Mouse (Mus musculus) monocyte, adult 5-6 weeks (primary cell): ENCODE results near the gene Smtnl1. TPM values are rescaled to one million over a fixed set of nuclear protein-coding genes. Genes with fewer than 3 reads are reported as not detected.

ENCODE experiments used
- ATAC-seq: fragments of 153-309, 156-312 bp; replicated peaks from 2 replicates; pipeline ENCODE4 v1.8.0; 2017; ENCODE audit warnings: mild to moderate bottlenecking; ENCODE audit not compliant: low TSS enrichment, insufficient number of reproducible peaks, severe bottlenecking, poor library complexity, low FRiP score
- total RNA-seq: library from RNA; stranded (forward); fragments of 200-1000, 200-491, 200-594 nt; gene quantifications from 3 replicates; pipeline ENCODE4 v1.2.3, GENCODE M21; 2017

Smtnl1 gene
- total RNA-seq, 1 experiment from 2014 or later, result not detected

GRCm38 (mm10) chr2:84840016-84840747, 17.7 kb upstream of the Smtnl1 start:
- ATAC-seq, result no peak; the same call in 1 of the 2 replicates

DNA sequence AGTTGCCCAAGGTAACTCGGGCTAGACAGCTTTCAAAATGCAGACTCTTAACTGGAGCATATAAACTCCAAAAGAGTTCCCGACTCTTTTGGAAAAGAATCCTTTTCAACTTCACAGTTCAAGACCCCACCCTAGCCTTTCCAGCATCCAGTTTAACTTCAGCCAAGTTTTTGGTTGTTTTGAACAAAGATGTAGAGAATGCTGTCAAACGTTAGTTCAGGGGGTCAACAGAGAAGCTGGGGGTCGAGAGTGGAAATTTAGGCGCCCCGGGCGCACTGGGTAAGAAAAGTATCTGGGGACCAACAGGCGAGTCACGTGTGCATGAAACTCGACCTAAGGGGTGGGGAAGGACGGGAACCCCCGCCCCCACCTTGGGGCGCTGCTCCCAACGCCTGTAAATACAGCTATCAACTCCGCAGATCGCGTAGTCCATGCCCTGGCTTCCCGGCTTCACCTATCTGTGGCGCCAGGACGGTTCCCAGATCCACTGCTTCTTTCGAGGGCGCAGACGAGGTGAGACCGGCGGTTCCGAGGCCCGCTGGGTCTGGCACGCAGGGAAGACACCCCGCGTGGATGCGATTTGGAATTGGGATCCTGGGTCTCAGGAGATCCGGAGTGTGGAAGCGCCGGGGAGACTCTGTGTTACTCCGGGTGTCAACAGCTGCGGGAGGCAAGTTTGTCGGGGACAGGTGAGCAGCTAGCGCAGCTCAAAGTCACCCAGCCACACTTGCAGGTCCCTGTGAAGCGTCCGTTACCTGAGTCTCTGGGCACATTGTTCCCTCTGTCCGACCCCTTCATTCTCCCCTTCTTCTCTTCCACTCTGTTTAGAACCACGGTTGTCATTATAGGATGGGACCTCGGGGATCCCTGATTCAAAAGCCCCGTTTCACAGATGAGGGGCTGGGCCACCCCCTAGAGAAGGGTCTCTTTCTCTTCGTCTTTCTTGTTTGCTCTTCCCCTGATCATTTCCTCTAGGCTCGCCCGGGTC, 16.8 kb upstream of the Smtnl1 start:
- no peak for ATAC-seq

- no peak for ATAC-seq
Observed at GRCm38 (mm10) chr2:84838593-84838949, 16.1 kb upstream of the Smtnl1 start, which contains the start of gene Slc43a1. Gene Slc43a1 (plus strand): TSS chr2:84838850.

DNA sequence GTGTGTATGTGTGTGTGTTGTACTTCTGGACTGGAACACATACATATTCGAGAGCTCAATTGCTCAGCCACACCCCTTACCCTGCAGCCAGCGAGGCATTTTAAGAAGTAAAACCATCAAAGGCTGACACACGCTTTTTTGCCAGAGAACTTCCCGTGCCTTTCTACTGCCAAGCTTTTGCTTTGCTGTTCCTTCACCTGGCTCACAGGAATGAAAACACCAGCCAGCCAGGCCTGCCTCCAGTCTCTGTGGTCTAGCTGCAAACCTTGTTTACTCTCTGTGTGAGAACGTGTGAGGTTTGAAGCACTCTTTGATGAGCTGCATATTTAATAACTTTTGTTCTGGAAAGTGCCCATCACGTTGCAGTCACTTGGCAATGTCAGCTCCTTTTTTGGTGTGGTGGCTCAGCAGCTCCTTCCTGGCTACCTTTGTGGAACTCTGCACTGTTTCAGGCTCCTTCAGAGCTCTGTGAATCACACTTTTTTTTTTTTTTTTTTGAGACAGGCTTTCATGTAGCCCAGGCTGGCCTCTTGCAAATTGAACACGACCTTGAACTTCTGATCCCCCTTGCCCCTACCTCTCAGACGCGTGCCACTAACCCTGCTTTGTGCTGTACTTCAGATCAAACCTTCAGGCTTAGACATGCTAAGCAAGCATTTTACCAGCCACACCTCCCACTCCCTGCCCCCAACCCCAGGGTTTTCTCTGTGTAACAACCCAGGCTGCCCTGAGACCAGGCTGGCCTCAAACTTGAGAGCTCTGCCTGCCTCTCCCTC, 15.6 kb upstream of the Smtnl1 start:
- ATAC-seq, result no peak

DNA sequence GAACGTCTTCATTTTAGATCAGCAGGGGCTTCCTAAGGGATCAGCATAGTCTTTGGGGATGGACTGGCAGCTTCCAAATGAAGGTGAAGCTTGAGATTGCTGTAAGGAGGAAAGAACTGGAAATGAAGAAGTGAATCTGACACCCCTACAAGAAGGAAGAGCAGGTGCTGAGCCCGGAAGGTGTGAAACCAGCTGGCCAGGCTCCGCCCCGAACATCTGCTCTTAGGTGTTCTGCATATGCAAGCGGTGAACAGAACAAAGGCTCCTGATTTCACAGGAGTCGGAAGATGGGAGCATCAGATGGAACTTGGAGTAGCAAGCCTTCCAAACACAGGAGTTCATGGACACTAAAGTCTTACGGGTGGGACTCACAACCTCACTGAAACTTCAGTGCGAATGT, 14.7 kb upstream of the Smtnl1 start:
- ATAC-seq, result no peak

DNA sequence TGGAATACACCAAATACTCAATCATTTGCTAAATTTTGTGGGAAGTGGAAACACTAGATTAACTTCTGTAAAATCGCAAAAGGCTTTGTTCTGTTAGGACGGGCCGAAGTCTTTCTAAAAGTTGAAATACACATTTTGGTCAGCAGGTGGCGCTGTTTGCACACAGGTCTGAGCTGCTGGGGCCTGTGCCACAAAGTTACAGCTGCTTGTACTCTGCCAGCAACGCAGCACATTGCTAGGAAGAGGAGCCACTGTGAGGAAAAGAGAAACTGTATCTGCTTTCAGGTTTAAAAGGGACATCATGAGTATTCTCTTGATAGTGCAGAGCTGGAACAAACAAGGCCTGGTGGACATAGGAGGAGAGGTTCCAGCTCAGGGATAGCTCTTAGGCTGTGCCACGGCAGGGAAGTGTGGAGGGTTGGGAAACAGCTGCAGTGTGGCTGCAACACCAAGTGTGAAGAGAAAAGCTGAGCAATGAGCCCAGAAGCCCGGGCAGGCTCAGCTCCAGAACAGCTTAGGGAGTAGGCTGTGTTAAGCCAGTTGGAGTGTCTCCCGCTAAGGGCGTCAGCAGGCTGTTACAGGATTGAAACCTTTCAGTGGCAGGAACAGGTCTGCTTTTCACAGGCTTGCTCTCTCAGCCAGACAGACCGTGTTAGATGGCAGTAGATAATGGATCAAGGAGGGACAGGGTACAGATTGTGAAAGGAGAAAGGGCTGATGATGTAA, 9.4 kb upstream of the Smtnl1 start:
- ATAC-seq, result no peak

DNA sequence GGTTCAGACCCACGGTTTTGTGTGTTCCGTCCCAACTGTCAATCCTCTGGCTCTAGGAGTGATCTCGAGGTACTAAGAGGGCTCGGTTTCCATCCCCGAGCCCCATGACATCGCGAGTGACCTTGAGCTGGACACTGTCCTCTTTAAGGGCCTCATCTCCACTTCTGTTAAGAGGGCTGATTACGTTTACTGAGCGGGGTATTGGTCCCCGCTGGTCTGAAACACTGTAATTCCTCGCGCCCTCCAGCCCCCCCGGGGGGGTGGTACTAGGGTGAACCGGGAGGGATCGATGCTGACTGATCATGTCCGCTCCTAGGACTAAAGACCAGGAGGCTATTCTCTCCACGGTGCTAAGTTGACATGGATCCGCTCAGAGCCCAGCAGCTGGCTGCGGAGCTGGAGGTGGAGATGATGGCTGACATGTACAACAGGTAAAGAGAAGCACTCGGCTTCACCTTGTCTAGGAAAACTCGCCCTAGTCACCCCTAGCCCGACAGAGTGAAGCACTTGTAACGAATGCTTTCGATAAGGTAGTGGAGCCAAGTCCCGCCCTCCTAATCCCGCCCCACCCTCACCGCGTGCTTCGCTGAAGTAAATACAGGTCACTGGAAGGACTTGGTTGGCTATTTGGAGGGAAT, 5.0 kb upstream of the Smtnl1 start:
- ATAC-seq, result no peak

DNA sequence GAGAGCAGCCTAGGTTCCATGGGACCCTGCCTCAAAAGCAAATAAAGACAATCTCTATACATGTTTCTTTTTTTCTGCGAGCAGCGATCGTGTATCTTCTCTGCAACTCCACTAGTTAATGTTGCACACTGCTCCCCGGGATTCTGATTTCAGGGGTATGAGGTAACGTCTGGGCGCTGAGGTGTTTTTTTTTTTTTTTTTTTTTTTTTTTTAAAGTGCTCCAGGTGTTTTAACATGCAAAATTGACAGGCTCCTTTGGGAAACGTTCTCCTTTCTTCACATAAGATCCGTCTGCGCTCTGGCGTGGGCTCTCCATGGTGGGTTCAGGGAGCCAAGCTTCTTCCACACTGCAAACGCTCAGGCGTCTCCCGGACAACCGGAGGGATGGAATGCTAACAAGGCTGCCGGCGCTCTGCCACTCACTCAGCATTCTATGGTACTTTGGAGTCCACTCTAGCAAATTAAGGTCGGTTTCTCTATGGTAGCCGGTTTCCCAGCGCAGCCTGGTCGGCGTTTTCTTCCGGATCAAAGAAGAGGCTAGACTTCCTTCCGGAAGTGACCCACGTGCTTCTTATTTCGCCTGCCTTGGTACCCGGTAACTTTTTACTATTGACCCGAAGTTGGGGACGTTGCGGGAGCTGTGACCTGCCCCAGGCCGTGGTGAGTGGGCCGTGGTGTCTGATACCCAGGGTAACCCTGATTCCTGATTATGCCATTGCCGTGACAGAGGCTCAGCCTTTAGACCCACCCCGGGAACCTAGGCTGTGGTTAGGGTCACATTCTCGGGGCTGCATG, 4.2 kb upstream of the Smtnl1 start, which contains the start of gene Timm10:
Gene Timm10 (plus strand): TSS at position 510 of the 795 bp plus-strand sequence.
- ATAC-seq, result peak; percentile 93

DNA sequence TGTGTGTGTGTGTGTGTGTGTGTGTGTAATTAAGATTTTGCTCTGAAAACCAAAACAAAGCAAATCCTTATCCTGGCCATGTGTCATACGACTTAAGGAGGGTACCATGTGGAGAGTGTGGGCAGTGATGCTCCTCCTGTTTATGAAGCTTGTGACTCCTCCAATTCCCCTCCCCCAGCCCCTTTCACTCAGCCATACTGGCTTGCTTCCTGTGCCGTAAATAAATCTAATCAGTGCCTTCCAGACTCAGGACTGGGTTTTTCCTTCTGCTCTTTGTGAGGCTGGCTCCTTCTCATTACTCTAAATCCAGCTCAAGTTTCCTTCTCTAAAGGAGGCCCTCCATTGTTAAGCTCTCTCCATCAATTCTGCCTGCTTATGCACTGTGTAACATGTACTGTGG, 785 bp upstream of the Smtnl1 start:
- ATAC-seq, result no peak

DNA sequence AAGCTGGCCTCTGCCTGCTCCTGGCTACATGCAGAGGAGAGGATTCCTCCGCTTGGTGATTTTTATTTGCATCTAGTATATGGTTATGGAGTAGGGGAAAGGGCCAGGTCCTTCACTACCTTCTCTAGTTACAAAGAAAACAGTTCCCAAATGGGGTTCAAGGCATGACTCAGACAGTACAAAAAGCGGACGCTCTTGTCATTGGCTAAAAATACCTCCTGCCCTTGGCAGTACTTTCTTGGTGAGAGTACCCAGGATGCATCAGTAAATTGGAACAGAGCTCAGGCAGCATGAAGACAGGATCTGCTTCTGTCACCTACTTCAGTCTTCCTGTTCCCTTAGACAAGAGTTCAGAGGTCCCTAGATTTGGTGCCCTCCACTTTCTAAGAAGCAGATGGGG, 2.6 kb downstream of the Smtnl1 start:
- no peak for ATAC-seq

DNA sequence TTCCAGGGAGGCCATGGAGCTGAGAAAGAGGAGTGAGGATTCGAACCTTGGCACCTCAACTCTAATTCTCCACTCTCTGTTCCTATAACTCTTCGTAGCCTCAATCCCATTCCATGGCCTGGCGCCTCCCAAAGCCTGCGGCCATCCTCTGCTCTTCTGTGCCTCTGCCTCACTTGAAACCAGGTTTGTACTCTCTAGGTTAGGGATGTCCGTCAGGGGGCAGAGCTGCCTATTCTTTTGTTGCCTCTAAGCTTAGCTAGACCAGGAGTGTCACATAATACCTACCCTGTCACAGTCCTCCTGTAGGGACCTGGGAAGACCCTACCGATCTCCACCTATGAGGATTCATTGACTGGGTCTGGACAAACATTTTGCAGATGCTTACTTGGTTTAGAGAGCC, 9.8 kb downstream of the Smtnl1 start:
- no peak for ATAC-seq

- no peak for ATAC-seq
Observed at GRCm38 (mm10) chr2:84811880-84812279, 10.6 kb downstream of the Smtnl1 start.

GRCm38 (mm10) chr2:84810886-84811577, 11.4 kb downstream of the Smtnl1 start:
- peak; percentile 85 for ATAC-seq

DNA sequence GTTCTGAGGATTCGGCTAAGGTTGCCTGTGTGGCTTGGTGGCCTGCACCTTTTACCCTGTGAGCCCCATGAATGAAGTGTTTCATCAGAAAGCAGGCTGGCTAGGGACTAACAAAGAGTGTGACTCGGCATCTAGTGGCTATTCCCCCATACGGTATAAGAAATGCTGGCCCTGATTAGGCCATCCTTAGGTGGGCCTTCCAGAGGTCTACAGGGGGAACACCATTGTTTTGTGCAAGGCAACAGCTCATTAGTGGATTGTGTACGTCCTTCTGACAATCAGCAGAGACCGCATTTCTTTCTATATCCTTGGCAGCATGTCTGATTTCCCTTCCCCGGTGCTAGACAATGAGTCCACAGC, 11.9 kb downstream of the Smtnl1 start:
- ATAC-seq, result no peak

DNA sequence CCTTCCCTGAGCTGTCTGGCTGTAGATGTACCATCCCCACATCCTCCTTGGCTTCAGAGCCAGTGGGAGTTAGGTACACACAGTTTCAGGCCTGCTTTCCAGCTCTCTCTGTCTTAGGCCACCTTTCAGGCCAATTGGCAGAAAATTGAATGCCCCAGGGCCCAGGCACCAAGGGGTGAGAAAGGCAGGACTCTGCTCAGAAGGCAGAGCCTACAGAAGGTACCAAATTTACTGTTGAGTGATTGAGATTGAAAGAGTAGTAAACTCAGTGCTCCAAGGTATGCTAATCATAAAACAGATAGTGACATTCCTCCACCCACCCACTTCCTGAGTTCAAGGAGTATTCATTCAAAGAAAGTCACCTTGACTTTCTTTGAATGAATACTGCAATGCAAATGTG, 13.1 kb downstream of the Smtnl1 start:
- no peak for ATAC-seq

DNA sequence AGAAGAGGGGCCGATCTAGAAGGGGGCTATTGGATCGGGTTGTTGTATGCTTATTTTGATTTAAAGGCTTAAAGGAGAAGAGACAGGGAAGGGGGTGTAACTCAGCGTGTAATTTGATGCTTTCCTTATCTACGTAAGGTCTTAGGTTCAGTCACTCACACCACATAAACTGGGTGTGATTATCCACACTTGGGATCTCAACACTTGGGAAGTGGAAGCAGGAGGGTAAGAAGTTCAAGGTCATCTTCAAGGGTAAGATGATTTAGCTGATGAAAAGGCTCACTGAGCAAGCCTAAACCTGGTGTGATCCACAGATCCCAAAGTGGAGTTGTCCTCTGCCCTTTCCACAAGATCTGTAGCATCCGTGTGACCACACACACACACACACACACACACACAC, 15.9 kb downstream of the Smtnl1 start:
- no peak for ATAC-seq

DNA sequence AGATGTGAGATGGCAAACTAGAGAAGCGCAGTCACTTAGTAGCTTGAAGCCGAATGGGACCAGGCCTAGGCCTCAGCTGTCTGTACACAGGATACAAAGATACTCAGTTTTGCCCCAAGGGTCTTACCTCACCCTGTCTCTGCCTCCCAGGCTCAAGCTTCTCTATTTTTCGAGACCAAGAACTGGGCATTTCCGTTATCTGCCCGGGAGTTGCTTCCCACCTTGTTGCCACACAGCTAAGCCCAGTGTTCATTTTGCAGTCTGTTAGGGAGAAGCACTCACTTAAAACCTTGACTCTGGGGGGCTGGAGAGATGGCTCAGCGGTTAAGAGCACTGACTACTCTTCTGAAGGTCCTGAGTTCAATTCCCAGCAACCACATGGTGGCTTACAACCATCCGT, 18.5 kb downstream of the Smtnl1 start:
- ATAC-seq, result no peak
